Mouse (Mus musculus) right cerebral cortex, adult 18-20 months (tissue): ENCODE data around the gene Prpf3.
"Not testable (repeated sequence)": the region's sequence is repeated elsewhere in the genome, so short reads cannot be mapped to it uniquely, and the experiment has no call there.

ENCODE experiments used
- DNase-seq: peaks from one replicate; pipeline ENCODE4 v3.0.0; 2022; ENCODE audit warnings: mixed read lengths

Prpf3 gene

GRCm38 (mm10) chr3:95818571-95819288, 37.0 kb downstream of the Prpf3 start, which contains the start of gene Rprd2:
Gene Rprd2, minus strand, starts transcription at chr3:95818863.
- DNase-seq, result peak; percentile 86

- peak; percentile 39 for DNase-seq
Measured at GRCm38 (mm10) chr3:95818026-95818511, 37.6 kb downstream of the Prpf3 start.

- DNase-seq, result no peak
Measured at GRCm38 (mm10) chr3:95816681-95817080, 39.0 kb downstream of the Prpf3 start.

- DNase-seq, result no peak
Measured at GRCm38 (mm10) chr3:95808384-95808783, 47.3 kb downstream of the Prpf3 start.

- not testable (repeated sequence) for DNase-seq
Measured at GRCm38 (mm10) chr3:95807630-95808029, 48.1 kb downstream of the Prpf3 start.

- DNase-seq, result no peak
Measured at GRCm38 (mm10) chr3:95806677-95807076, 49.0 kb downstream of the Prpf3 start.

- DNase-seq, result no peak
Measured at GRCm38 (mm10) chr3:95803851-95804250, 51.8 kb downstream of the Prpf3 start.

GRCm38 (mm10) chr3:95798756-95799155, 56.9 kb downstream of the Prpf3 start:
- peak; percentile 13 for DNase-seq

GRCm38 (mm10) chr3:95794299-95794698, 61.4 kb downstream of the Prpf3 start:
- DNase-seq, result no peak

GRCm38 (mm10) chr3:95793662-95794061, 62.0 kb downstream of the Prpf3 start:
- no peak for DNase-seq

GRCm38 (mm10) chr3:95785501-95785900, 70.2 kb downstream of the Prpf3 start:
- no peak for DNase-seq
